ENCODE assay signal across 8 mouse cellular contexts in genomic region chr7:100009640-100010039, GRCm38 (mm10). TPM values are rescaled to one million over a fixed set of nuclear protein-coding genes. Genes with fewer than 3 reads are reported as not detected.
DNase-seq lines count a peak whose midpoint lies in the region; ATAC-seq and TF ChIP-seq lines count a peak whose summit lies in the region.

No protein-coding gene starts in this region.

- WGBS in lung, embryonic 14.5 days, result 9% methylated on average over 11 of the region's 11 CpGs

- DNase-seq in CD4-positive helper T cell, adult 2 months (ENCODE audit: low read depth, low spot score), result peak; percentile 61
- DNase-seq in embryo, embryonic 11.5 days (ENCODE audit: low read depth, low spot score), result peak; percentile 55
- DNase-seq in heart, postnatal 10 days, result peak; percentile 75 to 80
- peak; percentile 19 to 68 for DNase-seq in layer of hippocampus, adult 18-20 months (ENCODE audit: low spot score in 2 of 2)
- peak; percentile 85 for DNase-seq in lung, embryonic 14.5 days
- DNase-seq in retina, postnatal 1 day, result peak; percentile 78
- peak; percentile 86 for DNase-seq in thymus, postnatal 4 days

- TF ChIP-seq CTCF in lung, embryonic 14.5 days (IDR thresholded peaks at IDR 0.05; ENCODE audit: low read depth), result peak; percentile 87

- peak; percentile 52 for ATAC-seq in activated CD4-positive, CD25-positive, alpha-beta regulatory T cell, adult 4 months
- ATAC-seq in lung, embryonic 14.5 days (ENCODE audit: insufficient read depth), result peak; percentile 42; the same call in 1 of the 2 replicates

- intact Hi-C loops in heart, postnatal 10 days (cut with DNase I), result loop anchor here (1.0 to 5.0 kb wide), 2 partner anchors 99 to 178 kb away; no protein-coding TSS in a partner anchor

- no peak overlapping the region for H3K27ac ChIP-seq in lung, embryonic 14.5 days (ENCODE audit: low read depth)

- no peaks in the 10 kb centered on the region for H3K36me3 ChIP-seq in lung, embryonic 14.5 days (ENCODE audit: insufficient read depth)

- H3K9ac ChIP-seq in lung, embryonic 14.5 days, result no peak overlapping the region

- H3K9me3 ChIP-seq in lung, embryonic 14.5 days (ENCODE audit: low read depth, low read length), result no peaks in the 10 kb centered on the region

- no peaks in the 10 kb centered on the region for H3K4me1 ChIP-seq in lung, embryonic 14.5 days (ENCODE audit: insufficient read depth)

- H3K4me2 ChIP-seq in lung, embryonic 14.5 days, result no peak overlapping the region

- no peak overlapping the region for H3K4me3 ChIP-seq in lung, embryonic 14.5 days (ENCODE audit: low read depth, low read length)

- H3K27me3 ChIP-seq in lung, embryonic 14.5 days (ENCODE audit: insufficient read depth, low read length), result peaks cover 48% of the 10 kb centered on the region

RNA-seq across cellular contexts. Expression of gene Chrdl2, which starts 3.7 kb away (rescaled TPM):
- polyA plus RNA-seq in activated CD4-positive, CD25-positive, alpha-beta regulatory T cell, adult 4 months (2017; shearing (Covaris generic)), result not detected
- total RNA-seq in heart, postnatal 10 days (2021), result not detected
- total RNA-seq in layer of hippocampus, adult 18-20 months (2021), result not detected
- polyA plus RNA-seq in lung, embryonic 14.5 days (2014; fragmentation: Nextera tagmentation; extraction: Ambion mirVana), result 0.12 TPM in 1 of 2 replicates, not detected in the other

RNA-seq across cellular contexts. Expression of gene Rnf169, which starts 29.4 kb away (rescaled TPM):
- 1 to 10 TPM; 6.0 to 6.6 TPM for polyA plus RNA-seq in activated CD4-positive, CD25-positive, alpha-beta regulatory T cell, adult 4 months (2017; shearing (Covaris generic))
- 10 to 100 TPM; 15.7 TPM for total RNA-seq in heart, postnatal 10 days (2021)
- total RNA-seq in layer of hippocampus, adult 18-20 months (2021), result 10 to 100 TPM; 26.6 to 28.4 TPM
- 7.8 and 8.1 TPM in 2 replicates for polyA plus RNA-seq in lung, embryonic 14.5 days (2014; fragmentation: Nextera tagmentation; extraction: Ambion mirVana)
